Mouse (Mus musculus) liver (tissue): ENCODE results near the gene Usp22.
"Not testable (repeated sequence)": the region's sequence is repeated elsewhere in the genome, so short reads cannot be mapped to it uniquely, and the experiment has no call there.

Experiments
- DNase-seq: peaks from one replicate; pipeline ENCODE4 v3.0.0-alpha.2; 2020; ENCODE audit warnings: mixed read lengths

Gene Usp22

GRCm38 (mm10) chr11:61174821-61175658, at the start of gene Usp22:
Gene Usp22, minus strand, starts transcription at chr11:61175055.
- DNase-seq, result peak; percentile 99

- DNase-seq, result no peak
Measured at GRCm38 (mm10) chr11:61224234-61224744, 49.4 kb upstream of the Usp22 start.

GRCm38 (mm10) chr11:61222971-61223745, 48.3 kb upstream of the Usp22 start:
- DNase-seq, result no peak

- DNase-seq, result no peak
Measured at GRCm38 (mm10) chr11:61222007-61222406, 47.2 kb upstream of the Usp22 start.

- DNase-seq, result no peak
Measured at GRCm38 (mm10) chr11:61220156-61220881, 45.5 kb upstream of the Usp22 start.

- DNase-seq, result no peak
Measured at GRCm38 (mm10) chr11:61215936-61216335, 41.1 kb upstream of the Usp22 start.

GRCm38 (mm10) chr11:61212102-61212501, 37.2 kb upstream of the Usp22 start:
- DNase-seq, result peak; percentile 14

GRCm38 (mm10) chr11:61208316-61208715, 33.5 kb upstream of the Usp22 start:
- no peak for DNase-seq

GRCm38 (mm10) chr11:61207487-61208246, 32.8 kb upstream of the Usp22 start, which contains the start of gene Aldh3a1:
Gene Aldh3a1, plus strand, starts transcription at chr11:61207537.
- no peak for DNase-seq

GRCm38 (mm10) chr11:61206136-61206535, 31.3 kb upstream of the Usp22 start:
- no peak for DNase-seq

- no peak for DNase-seq
Measured at GRCm38 (mm10) chr11:61205167-61205950, 30.5 kb upstream of the Usp22 start.

- DNase-seq, result no peak
Measured at GRCm38 (mm10) chr11:61202810-61203209, 28.0 kb upstream of the Usp22 start.

- no peak for DNase-seq
Measured at GRCm38 (mm10) chr11:61202186-61202585, 27.3 kb upstream of the Usp22 start.

GRCm38 (mm10) chr11:61199620-61200362, 24.9 kb upstream of the Usp22 start:
- DNase-seq, result no peak

GRCm38 (mm10) chr11:61197935-61198334, 23.1 kb upstream of the Usp22 start:
- DNase-seq, result no peak

GRCm38 (mm10) chr11:61196616-61197353, 21.9 kb upstream of the Usp22 start:
- DNase-seq, result no peak

GRCm38 (mm10) chr11:61193392-61193791, 18.5 kb upstream of the Usp22 start:
- DNase-seq, result peak; percentile 80

GRCm38 (mm10) chr11:61192779-61193178, 17.9 kb upstream of the Usp22 start:
- DNase-seq, result no peak

- not testable (repeated sequence) for DNase-seq
Measured at GRCm38 (mm10) chr11:61192123-61192522, 17.3 kb upstream of the Usp22 start.

- DNase-seq, result no peak
Measured at GRCm38 (mm10) chr11:61190776-61191175, 15.9 kb upstream of the Usp22 start.
